Mouse (Mus musculus): Measurements from ENCODE around the gene C1qtnf3. TPM values are rescaled to one million over a fixed set of nuclear protein-coding genes. Genes with fewer than 3 reads are reported as not detected.

Gene C1qtnf3
- polyA plus RNA-seq, 1 experiment from 2014 or later, result 2.0 TPM

- WGBS, result 49% methylated on average over 7 of the region's 7 CpGs
- Histone ChIP-seq H3K9me3 (no peaks in the 10 kb centered on the region), H3K9ac (no peak within 1 kb of the TSS), H3K27me3 (no peaks in the 10 kb centered on the region), H3K4me3 (no peak within 1 kb of the TSS), H3K27ac (no peak within 1 kb of the TSS), H3K4me1 (no peaks in the 10 kb centered on the region), H3K4me2 (peak within 1 kb of the TSS; percentile 26; the same call in 1 of the 2 replicates), H3K36me3 (no peaks in the 10 kb centered on the region)
- no peak for ATAC-seq (ENCODE audit: borderline replicate concordance, extremely low read depth, low FRiP score, low TSS enrichment)
Measured at GRCm38 (mm10) chr15:11000421-11000820, 48.3 kb downstream of the C1qtnf3 start, which contains the start of gene Slc45a2. Gene Slc45a2 (plus strand): TSS chr15:11000721.

- H3K4me3 ChIP-seq, result no peak overlapping the region
- no peaks in the 10 kb centered on the region for H3K36me3 ChIP-seq
- no peak for ATAC-seq (ENCODE audit: borderline replicate concordance, extremely low read depth, low FRiP score, low TSS enrichment)
- 76% methylated on average over 4 of the region's 4 CpGs for WGBS
- H3K4me2 ChIP-seq, result no peak overlapping the region
- no peaks in the 10 kb centered on the region for H3K4me1 ChIP-seq
- no peak overlapping the region for H3K9ac ChIP-seq
- no peaks in the 10 kb centered on the region for H3K9me3 ChIP-seq
- H3K27me3 ChIP-seq, result no peaks in the 10 kb centered on the region
- H3K27ac ChIP-seq, result no peak overlapping the region
Measured at GRCm38 (mm10) chr15:11003791-11004190, 51.7 kb downstream of the C1qtnf3 start.

- no peak overlapping the region for H3K4me3 ChIP-seq
- no peaks in the 10 kb centered on the region for H3K36me3 ChIP-seq
- H3K9me3 ChIP-seq, result no peaks in the 10 kb centered on the region
- no peak overlapping the region for H3K9ac ChIP-seq
- no peak overlapping the region for H3K4me2 ChIP-seq
- no peak overlapping the region for H3K27ac ChIP-seq
- no peak for ATAC-seq (ENCODE audit: borderline replicate concordance, extremely low read depth, low FRiP score, low TSS enrichment)
- H3K27me3 ChIP-seq, result no peaks in the 10 kb centered on the region
- 40% methylated on average over 6 of the region's 6 CpGs for WGBS
- no peaks in the 10 kb centered on the region for H3K4me1 ChIP-seq
Measured at GRCm38 (mm10) chr15:11004646-11005045, 52.5 kb downstream of the C1qtnf3 start.

- Histone ChIP-seq H3K9ac (no peak overlapping the region), H3K27ac (no peak overlapping the region), H3K27me3 (no peaks in the 10 kb centered on the region), H3K4me2 (no peak overlapping the region), H3K4me3 (no peak overlapping the region), H3K4me1 (no peaks in the 10 kb centered on the region), H3K36me3 (no peaks in the 10 kb centered on the region), H3K9me3 (no peaks in the 10 kb centered on the region)
- no peak for ATAC-seq (ENCODE audit: borderline replicate concordance, extremely low read depth, low FRiP score, low TSS enrichment)
- WGBS, result 24% methylated on average over 5 of the region's 5 CpGs
Measured at GRCm38 (mm10) chr15:11008756-11009155, 56.6 kb downstream of the C1qtnf3 start.

- no peak for ATAC-seq (ENCODE audit: borderline replicate concordance, extremely low read depth, low FRiP score, low TSS enrichment)
- H3K4me2 ChIP-seq, result no peak overlapping the region
- no peaks in the 10 kb centered on the region for H3K9me3 ChIP-seq
- H3K4me3 ChIP-seq, result no peak overlapping the region
- no peaks in the 10 kb centered on the region for H3K27me3 ChIP-seq
- no peaks in the 10 kb centered on the region for H3K36me3 ChIP-seq
- 68% methylated on average over 11 of the region's 11 CpGs for WGBS
- H3K27ac ChIP-seq, result no peak overlapping the region
- no peaks in the 10 kb centered on the region for H3K4me1 ChIP-seq
- H3K9ac ChIP-seq, result no peak overlapping the region
Measured at GRCm38 (mm10) chr15:11010976-11011548, 58.9 kb downstream of the C1qtnf3 start.

GRCm38 (mm10) chr15:11014931-11015330 is 62.8 kb downstream of the C1qtnf3 start:
- no peak overlapping the region for H3K27ac ChIP-seq
- H3K4me3 ChIP-seq, result no peak overlapping the region
- no peaks in the 10 kb centered on the region for H3K27me3 ChIP-seq
- no peak overlapping the region for H3K4me2 ChIP-seq
- ATAC-seq (ENCODE audit: borderline replicate concordance, extremely low read depth, low FRiP score, low TSS enrichment), result no peak
- no peaks in the 10 kb centered on the region for H3K9me3 ChIP-seq
- H3K4me1 ChIP-seq, result no peaks in the 10 kb centered on the region
- 63% methylated on average over 2 of the region's 2 CpGs for WGBS
- no peaks in the 10 kb centered on the region for H3K36me3 ChIP-seq
- no peak overlapping the region for H3K9ac ChIP-seq

- no peak overlapping the region for H3K27ac ChIP-seq
- no peak for ATAC-seq (ENCODE audit: borderline replicate concordance, extremely low read depth, low FRiP score, low TSS enrichment)
- WGBS, result 41% methylated on average over 4 of the region's 4 CpGs
Measured at GRCm38 (mm10) chr15:11026801-11027561, 74.8 kb downstream of the C1qtnf3 start.

More at GRCm38 (mm10) chr15:11026801-11027561, 74.8 kb downstream of the C1qtnf3 start:
- Histone ChIP-seq H3K4me3 (no peak overlapping the region), H3K4me1 (no peaks in the 10 kb centered on the region), H3K9ac (no peak overlapping the region), H3K9me3 (no peaks in the 10 kb centered on the region), H3K27me3 (no peaks in the 10 kb centered on the region), H3K36me3 (no peaks in the 10 kb centered on the region), H3K4me2 (no peak overlapping the region)

Other genes starting within 250 kb of the C1qtnf3 start
- 60.5 and 69.9 TPM in 2 replicates for gene Rai14, start 237.7 kb upstream of the C1qtnf3 start, polyA plus RNA-seq (2015; fragmentation: Nextera tagmentation; extraction: Ambion mirVana)
- gene Amacr, start 29.4 kb downstream of the C1qtnf3 start, polyA plus RNA-seq (2015; fragmentation: Nextera tagmentation; extraction: Ambion mirVana), result 13.3 and 14.9 TPM in 2 replicates
- not detected in 2 replicates for gene Slc45a2, start 48.4 kb downstream of the C1qtnf3 start, polyA plus RNA-seq (2015; fragmentation: Nextera tagmentation; extraction: Ambion mirVana)
- 0.04 and 0.05 TPM in 2 replicates for gene Rxfp3, start 85.7 kb downstream of the C1qtnf3 start, polyA plus RNA-seq (2015; fragmentation: Nextera tagmentation; extraction: Ambion mirVana)
- gene Adamts12, start 112.5 kb downstream of the C1qtnf3 start, polyA plus RNA-seq (2015; fragmentation: Nextera tagmentation; extraction: Ambion mirVana), result 3.6 and 4.1 TPM in 2 replicates